Mouse (Mus musculus): Measurements from ENCODE around the gene Gm17662. TPM values are rescaled to one million over a fixed set of nuclear protein-coding genes. Genes with fewer than 3 reads are reported as not detected.

The Gm17662 gene
- total and polyA plus RNA-seq, 3 experiments = not detected

DNA sequence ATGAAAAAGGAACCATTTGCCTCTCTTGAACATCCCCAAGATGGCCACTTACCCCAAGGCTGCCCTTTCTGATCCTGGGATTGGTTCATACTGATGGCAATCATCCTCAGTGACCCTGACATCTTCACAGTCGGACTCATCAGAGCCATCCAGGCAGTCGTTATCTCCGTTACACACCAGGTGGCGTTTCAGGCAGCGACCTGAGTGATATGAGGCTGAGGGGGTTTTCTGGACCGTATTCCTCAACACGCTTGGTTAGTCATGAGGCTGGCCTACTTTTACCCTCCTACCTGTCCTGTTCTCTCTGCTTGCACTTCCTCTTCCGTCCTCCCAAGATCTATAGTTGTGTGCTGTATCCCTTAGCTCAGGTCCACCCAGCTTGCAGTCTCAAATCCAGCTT lies 4.1 kb downstream of the Gm17662 start:
- H3K27me3 ChIP-seq (ENCODE audit: control insufficient read depth in 1 of 2, insufficient read depth in 2 of 2, low read length in 2 of 2) = no peaks in the 10 kb centered on the region
- H3K4me1 ChIP-seq (ENCODE audit: control insufficient read depth in 1 of 2, insufficient read depth in 2 of 2, low read length in 2 of 2) = no peaks in the 10 kb centered on the region
- H3K9me3 ChIP-seq (replicated peaks; ENCODE audit: insufficient read depth, low read length) = no peaks in the 10 kb centered on the region
- no peak for TF ChIP-seq POLR2A (IDR thresholded peaks at IDR 0.05; ENCODE audit: control insufficient read depth in 1 of 2, insufficient read depth in 1 of 2, low read depth in 1 of 2, low read length in 2 of 2, poor library complexity in 1 of 2)
- TF ChIP-seq USF2 (IDR thresholded peaks at IDR 0.05; ENCODE audit: borderline replicate concordance in 1 of 2, insufficient read depth in 1 of 2, low read depth in 1 of 2, low read length in 2 of 2) = no peak
- TF ChIP-seq SIN3A (IDR thresholded peaks at IDR 0.05; ENCODE audit: low read length) = no peak
- no peak for TF ChIP-seq MAZ (IDR thresholded peaks at IDR 0.05; ENCODE audit: low read depth, low read length)
- no peak overlapping the region for H3K9ac ChIP-seq (ENCODE audit: control insufficient read depth, low read depth, low read length, poor library complexity, severe bottlenecking)
- no peak overlapping the region for H3K27ac ChIP-seq (ENCODE audit: control insufficient read depth, low read depth, low read length)
- no peaks in the 10 kb centered on the region for H3K36me3 ChIP-seq (ENCODE audit: control insufficient read depth in 1 of 2, insufficient read depth in 2 of 2, low read length in 2 of 2)
- DNase-seq (ENCODE audit: low read depth, low spot score) = no peak
- H3K4me3 ChIP-seq (ENCODE audit: control insufficient read depth in 1 of 2, insufficient read depth in 1 of 2, low read depth in 2 of 2, low read length in 2 of 2) = no peak overlapping the region
- no peaks in the 10 kb centered on the region for H3K79me2 ChIP-seq (ENCODE audit: control insufficient read depth, insufficient read depth, low read length, poor library complexity)

GRCm38 (mm10) chr4:104864397-104864796 lies 7.3 kb downstream of the Gm17662 start:
- Histone ChIP-seq H3K36me3 (ENCODE audit: control insufficient read depth in 1 of 2, insufficient read depth in 2 of 2, low read length in 2 of 2) (no peaks in the 10 kb centered on the region), H3K9ac (ENCODE audit: control insufficient read depth, low read depth, low read length, poor library complexity, severe bottlenecking) (no peak overlapping the region), H3K79me2 (ENCODE audit: control insufficient read depth, insufficient read depth, low read length, poor library complexity) (no peaks in the 10 kb centered on the region), H3K9me3 (replicated peaks; ENCODE audit: insufficient read depth, low read length) (no peaks in the 10 kb centered on the region), H3K27me3 (ENCODE audit: control insufficient read depth in 1 of 2, insufficient read depth in 2 of 2, low read length in 2 of 2) (no peaks in the 10 kb centered on the region), H3K27ac (ENCODE audit: control insufficient read depth, low read depth, low read length) (no peak overlapping the region), H3K4me3 (ENCODE audit: control insufficient read depth in 1 of 2, insufficient read depth in 1 of 2, low read depth in 2 of 2, low read length in 2 of 2) (no peak overlapping the region), H3K4me1 (ENCODE audit: control insufficient read depth in 1 of 2, insufficient read depth in 2 of 2, low read length in 2 of 2) (no peaks in the 10 kb centered on the region)
- DNase-seq (ENCODE audit: low read depth, low spot score) = no peak
- no peak for TF ChIP-seq POLR2AphosphoS2 (IDR thresholded peaks at IDR 0.05; ENCODE audit: low read length)
- no peak for TF ChIP-seq TAL1 (IDR thresholded peaks at IDR 0.05; ENCODE audit: low read length)
- TF ChIP-seq ELF1 (IDR thresholded peaks at IDR 0.05; ENCODE audit: low read depth, low read length) = no peak
- TF ChIP-seq RAD21 (IDR thresholded peaks at IDR 0.05; ENCODE audit: low read depth, low read length) = no peak
- TF ChIP-seq MYB (IDR thresholded peaks at IDR 0.05; ENCODE audit: low read depth, low read length) = no peak
- TF ChIP-seq CTCF (IDR thresholded peaks at IDR 0.05 in 2 of 3, conservative IDR thresholded peaks at IDR 0.05 in 1 of 3; ENCODE audit: control insufficient read depth in 1 of 3, insufficient read depth in 1 of 3, low read depth in 2 of 3, low read length in 3 of 3, poor library complexity in 1 of 3, severe bottlenecking in 1 of 3) = no peak

DNA sequence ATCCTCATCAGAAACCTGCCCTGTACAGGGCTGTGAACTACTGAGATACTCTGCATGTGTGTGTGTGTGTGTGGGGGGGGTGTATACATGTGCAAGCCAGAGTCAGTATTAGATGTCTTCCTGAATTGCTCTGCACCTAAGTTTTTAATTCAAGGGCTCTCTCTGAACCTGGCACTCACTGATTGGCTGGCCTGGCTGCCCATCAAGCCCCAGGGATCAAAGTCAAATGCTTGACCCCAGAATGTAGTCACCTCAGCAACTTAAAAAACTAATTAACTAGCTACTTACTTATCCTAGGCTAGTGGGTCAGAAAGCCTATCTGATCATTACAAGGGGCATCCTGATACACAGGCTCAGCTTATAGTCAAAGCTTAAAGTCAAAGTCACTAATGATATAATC lies 12.5 kb downstream of the Gm17662 start:
- Histone ChIP-seq H3K27ac (ENCODE audit: control insufficient read depth, low read depth, low read length) (no peak overlapping the region), H3K9me3 (replicated peaks; ENCODE audit: insufficient read depth, low read length) (no peaks in the 10 kb centered on the region), H3K4me1 (ENCODE audit: control insufficient read depth in 1 of 2, insufficient read depth in 2 of 2, low read length in 2 of 2) (no peaks in the 10 kb centered on the region), H3K36me3 (ENCODE audit: control insufficient read depth in 1 of 2, insufficient read depth in 2 of 2, low read length in 2 of 2) (no peaks in the 10 kb centered on the region), H3K79me2 (ENCODE audit: control insufficient read depth, insufficient read depth, low read length, poor library complexity) (no peaks in the 10 kb centered on the region), H3K4me3 (ENCODE audit: control insufficient read depth in 1 of 2, insufficient read depth in 1 of 2, low read depth in 2 of 2, low read length in 2 of 2) (no peak overlapping the region), H3K9ac (ENCODE audit: control insufficient read depth, low read depth, low read length, poor library complexity, severe bottlenecking) (no peak overlapping the region), H3K27me3 (ENCODE audit: control insufficient read depth in 1 of 2, insufficient read depth in 2 of 2, low read length in 2 of 2) (no peaks in the 10 kb centered on the region)
- TF ChIP-seq E2F4 (IDR thresholded peaks at IDR 0.05; ENCODE audit: borderline replicate concordance, low read depth, low read length) (no peak), MAFK (IDR thresholded peaks at IDR 0.05; ENCODE audit: borderline replicate concordance, low read depth, low read length) (no peak), GABPA (IDR thresholded peaks at IDR 0.05; ENCODE audit: low read depth, low read length) (no peak), EP300 (IDR thresholded peaks at IDR 0.05; ENCODE audit: low read depth in 1 of 2, low read length in 2 of 2) (no peak), TCF12 (IDR thresholded peaks at IDR 0.05; ENCODE audit: low read depth, low read length) (no peak), ZKSCAN1 (IDR thresholded peaks at IDR 0.05; ENCODE audit: low read depth, low read length) (no peak), CHD1 (IDR thresholded peaks at IDR 0.05; ENCODE audit: low read depth, low read length) (no peak), MYB (IDR thresholded peaks at IDR 0.05; ENCODE audit: low read depth, low read length) (no peak), POLR2AphosphoS5 (IDR thresholded peaks at IDR 0.05; ENCODE audit: borderline replicate concordance, low read depth, low read length) (no peak), ZC3H11A (IDR thresholded peaks at IDR 0.05; ENCODE audit: low read depth, low read length) (no peak), UBTF (IDR thresholded peaks at IDR 0.05; ENCODE audit: borderline replicate concordance, insufficient read depth, low read depth, low read length) (no peak), JUND (IDR thresholded peaks at IDR 0.05; ENCODE audit: low read depth, low read length) (no peak), POLR2A (IDR thresholded peaks at IDR 0.05; ENCODE audit: control insufficient read depth in 1 of 2, insufficient read depth in 1 of 2, low read depth in 1 of 2, low read length in 2 of 2, poor library complexity in 1 of 2) (no peak), MXI1 (IDR thresholded peaks at IDR 0.05; ENCODE audit: low read depth, low read length) (no peak), CTCF (IDR thresholded peaks at IDR 0.05 in 2 of 3, conservative IDR thresholded peaks at IDR 0.05 in 1 of 3; ENCODE audit: control insufficient read depth in 1 of 3, insufficient read depth in 1 of 3, low read depth in 2 of 3, low read length in 3 of 3, poor library complexity in 1 of 3, severe bottlenecking in 1 of 3) (no peak)
- DNase-seq (ENCODE audit: low read depth, low spot score) = no peak

All from MEL (cell line).